Mouse (Mus musculus) left cerebral cortex, postnatal 10 days (tissue): ENCODE measurements around the gene Lipc. TPM values are rescaled to one million over a fixed set of nuclear protein-coding genes. Genes with fewer than 3 reads are reported as not detected.

Experiments used
- DNase-seq, 2 experiments: peaks; one replicate each; pipeline ENCODE4 v3.0.0; 2021 to 2022; ENCODE audit warnings: low spot score in 2 of 2, mixed read lengths in 1 of 2; ENCODE audit errors: extremely low spot score in 1 of 2
- intact Hi-C: fragments of 180-260 bp; cut with DNase I; formaldehyde crosslinking; loops from one replicate; pipeline ENCODE4 v1.15.1; 2025
- total RNA-seq, 2 experiments: library from RNA; stranded (reverse); gene quantifications; 2 replicates each; pipeline ENCODE4 v1.2.3; 2021

Gene Lipc
- total RNA-seq, 2 experiments from 2014 or later, result 0.41 to 0.45 TPM

DNA sequence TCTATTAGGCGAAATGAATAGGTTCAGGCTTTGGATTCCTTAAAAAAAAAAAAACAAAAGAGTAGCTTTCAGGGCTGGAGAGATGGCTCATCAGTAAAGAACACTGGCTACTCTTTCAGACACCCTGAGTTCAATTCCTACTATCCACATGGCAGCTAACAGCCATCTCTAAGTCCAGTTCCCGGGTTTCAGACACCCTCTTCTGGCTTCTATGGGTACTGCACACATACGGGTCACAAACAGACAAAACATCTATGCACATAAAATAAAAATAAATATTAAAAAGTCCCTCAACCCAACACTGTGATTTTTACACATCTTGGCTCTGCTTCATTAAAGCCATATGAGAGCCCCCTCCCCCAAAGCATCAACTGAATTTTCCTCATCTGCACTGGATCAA is 27.3 kb downstream of the Lipc start:
- intact Hi-C loops, result loop anchor here (10.0 kb wide), 1 partner anchor 250 kb away; the partner anchor contains the start of gene Adam10
- DNase-seq, result no peak

DNA sequence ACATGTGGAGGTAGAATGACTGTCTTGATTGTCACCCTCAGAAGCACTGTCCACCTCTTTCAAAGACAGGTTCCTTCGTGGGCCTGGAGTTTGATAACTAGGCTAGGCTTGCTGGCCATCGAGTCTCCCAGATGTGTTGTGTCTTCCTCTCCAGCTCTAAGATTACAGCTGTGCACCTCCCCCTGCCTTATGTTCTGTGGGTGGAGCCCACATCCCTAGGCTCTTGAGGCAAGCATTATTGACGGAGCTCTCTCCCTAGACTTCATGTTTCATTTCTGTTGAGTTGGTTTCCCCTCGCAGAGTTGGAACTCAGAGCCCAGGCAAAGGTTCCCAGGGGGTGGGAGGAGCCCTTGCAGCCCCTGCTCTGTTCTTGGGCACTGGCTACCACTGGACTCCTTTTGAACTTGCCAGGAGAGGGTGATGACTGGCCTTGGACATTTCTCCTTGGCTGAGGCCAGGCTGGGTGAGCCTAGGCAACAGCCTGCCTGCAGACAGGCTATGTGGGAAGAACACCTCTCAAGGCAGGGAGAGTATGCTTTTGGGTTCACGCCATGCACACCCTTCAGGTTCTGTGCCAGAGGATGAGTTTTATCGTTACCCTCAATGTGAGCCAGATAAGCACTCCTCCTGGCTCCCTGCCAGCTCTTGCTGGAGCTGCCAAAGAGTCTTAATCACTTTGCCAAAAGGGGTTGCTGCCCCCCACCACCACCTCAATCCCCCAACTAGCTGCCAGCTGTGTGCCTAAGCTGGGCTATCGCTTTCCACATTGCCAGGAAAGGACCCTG is 30.1 kb downstream of the Lipc start:
- DNase-seq, result peak; percentile 35 to 69
- intact Hi-C loops, result loop anchor here (10.0 kb wide), 1 partner anchor 247 kb away; the partner anchor contains the start of gene Adam10

DNA sequence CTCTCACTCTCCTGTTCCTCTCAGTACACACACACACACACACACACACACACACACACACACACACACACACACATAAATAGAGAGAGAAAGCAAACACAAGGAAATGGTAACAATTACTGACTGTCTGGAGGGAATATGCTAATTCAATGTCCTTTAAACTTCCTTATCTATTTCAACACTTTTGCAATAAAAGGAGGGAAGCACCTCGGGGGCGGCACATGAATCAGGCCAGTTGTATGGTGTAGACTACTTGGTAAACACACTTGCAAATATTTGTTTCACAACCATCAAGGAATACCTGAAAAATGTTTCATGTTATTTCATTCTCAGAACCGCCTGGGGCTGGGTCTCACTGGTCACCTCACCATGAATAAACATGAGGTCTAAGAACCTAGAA is 30.9 kb downstream of the Lipc start:
- intact Hi-C loops, result loop anchor here (10.0 kb wide), 1 partner anchor 246 kb away; the partner anchor contains the start of gene Adam10
- DNase-seq, result no peak

DNA sequence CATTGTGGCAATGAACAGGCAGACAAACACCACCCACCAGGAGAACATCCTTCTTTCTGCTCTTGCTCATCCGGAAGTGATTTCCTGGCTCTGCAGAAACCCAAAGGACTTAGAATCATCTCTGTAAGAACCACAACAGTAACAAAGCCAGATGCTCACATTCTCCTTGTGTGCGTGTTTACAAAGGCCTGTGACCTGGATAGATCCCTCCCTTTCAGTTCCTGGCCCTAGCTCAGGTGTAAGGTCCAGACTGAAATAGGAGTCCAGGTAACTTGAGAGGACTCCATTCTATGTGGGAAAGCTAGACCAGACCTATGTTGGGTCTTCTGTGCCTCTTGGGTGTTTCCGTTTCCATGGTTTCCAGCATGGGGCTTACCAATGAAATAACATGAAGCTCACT is 32.8 kb downstream of the Lipc start:
- intact Hi-C loops, result no loop called here
- DNase-seq, result no peak

DNA sequence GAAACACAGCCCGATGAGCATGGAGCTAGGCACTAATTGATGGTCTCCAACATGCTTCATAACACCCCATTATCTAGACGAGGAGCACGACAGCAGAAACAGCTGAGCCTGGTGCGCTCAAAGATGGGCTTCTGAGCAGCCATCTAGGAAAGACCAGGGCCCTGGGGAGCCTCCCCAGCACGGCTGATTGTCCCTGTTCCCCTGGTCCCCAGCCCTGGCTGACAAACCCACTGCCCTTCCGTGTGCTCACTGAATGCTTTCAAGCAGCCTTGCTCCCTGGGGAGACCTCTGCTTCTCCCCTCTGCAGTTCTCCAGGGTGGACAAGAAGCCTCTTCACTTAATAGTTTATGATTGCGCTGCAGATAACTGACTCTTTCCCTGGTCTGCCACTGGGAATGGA is 35.5 kb downstream of the Lipc start:
- intact Hi-C loops, result no loop called here
- DNase-seq, result no peak

DNA sequence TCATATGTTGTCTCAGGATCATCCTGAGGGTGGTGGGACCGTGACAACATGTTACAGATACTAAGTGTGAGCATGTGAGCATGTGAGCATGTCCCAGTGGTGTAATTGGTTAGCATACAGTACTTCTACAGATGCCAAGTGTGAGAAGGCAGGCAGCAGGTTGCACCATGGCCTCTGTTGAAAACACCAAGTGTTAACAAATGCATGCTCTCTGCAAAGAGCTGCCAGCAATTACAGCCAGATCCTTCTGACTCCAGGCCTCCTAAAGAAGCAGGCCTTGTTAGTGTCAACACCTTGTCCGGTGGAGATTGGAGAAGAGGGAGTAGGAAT is 36.7 kb downstream of the Lipc start:
- DNase-seq, result no peak
- intact Hi-C loops, result no loop called here

DNA sequence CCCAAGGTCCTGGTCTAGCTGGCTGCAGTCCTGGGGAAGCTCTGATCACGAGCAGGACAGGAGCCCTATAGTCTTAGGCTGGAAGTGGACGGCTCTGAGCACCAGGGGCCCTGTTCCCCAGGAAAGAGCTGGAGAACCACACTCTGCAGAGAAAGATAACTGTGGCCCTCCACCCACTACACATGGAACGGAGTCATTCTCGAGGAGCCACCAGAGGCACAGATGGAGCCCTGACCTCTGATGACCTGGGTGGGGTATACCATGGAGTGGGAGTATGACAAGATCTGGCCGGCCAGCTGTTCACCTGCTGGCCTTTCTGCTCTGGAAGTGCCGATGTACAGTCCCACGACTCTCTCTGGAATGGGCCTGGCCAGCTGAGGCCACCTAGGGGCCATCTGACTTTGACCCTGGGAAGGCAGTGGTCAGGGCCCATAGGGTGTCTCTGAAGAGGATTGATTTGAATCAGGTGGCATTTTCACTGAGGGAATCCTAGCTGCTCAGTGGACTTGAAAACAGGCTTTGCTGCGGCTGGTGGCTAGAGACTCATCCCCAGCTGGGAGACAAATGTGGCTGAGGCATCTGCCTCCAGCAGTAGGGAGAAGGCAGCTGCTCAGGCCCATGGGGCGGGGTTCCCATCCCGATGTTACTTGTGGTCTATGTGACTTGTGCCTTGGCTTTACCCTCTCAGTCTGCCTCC is 37.2 kb downstream of the Lipc start:
- intact Hi-C loops, result no loop called here
- DNase-seq, result no peak

DNA sequence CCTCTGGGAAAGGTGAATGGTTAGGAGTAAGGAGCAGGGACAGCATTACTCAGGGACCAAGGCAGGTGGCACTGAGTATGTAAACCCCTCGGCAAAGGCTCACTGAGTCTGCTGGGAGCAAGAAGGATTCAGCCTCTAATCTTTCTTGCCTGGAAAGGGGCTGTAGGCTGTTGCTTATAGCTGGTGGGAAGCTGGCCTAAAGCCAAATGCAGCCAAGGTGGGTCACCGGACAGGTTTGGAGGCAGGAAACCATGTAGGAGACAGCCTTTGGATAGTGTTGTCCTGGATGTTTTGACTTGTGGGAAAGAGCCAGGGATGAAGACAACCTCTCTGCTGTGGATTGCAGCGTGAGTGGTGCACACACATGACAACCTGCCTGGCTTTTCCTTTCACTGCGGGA is 40.9 kb downstream of the Lipc start:
- peak in 1 of 2 experiments; percentile 58 for DNase-seq
- intact Hi-C loops, result no loop called here

DNA sequence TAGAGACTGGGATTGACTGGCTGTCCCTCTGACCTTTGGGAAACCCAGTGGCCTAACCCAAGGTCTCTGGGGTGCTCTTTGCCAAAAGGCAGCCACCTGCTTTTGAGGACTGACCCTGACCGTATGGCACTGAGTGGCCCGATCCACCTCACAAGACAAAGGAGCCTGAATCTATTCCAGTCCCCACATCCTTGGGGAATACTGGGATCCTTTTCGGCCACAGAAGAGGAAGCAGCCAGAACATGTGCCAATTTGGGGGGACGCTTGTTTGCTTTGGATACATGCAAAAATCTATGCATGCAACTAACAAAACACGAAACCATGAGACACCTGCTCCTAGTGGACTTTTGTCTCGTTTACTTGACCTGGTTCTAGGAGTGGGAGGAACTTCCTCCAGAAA is 41.7 kb downstream of the Lipc start:
- DNase-seq, result peak in 1 of 2 experiments; percentile 69
- intact Hi-C loops, result no loop called here

DNA sequence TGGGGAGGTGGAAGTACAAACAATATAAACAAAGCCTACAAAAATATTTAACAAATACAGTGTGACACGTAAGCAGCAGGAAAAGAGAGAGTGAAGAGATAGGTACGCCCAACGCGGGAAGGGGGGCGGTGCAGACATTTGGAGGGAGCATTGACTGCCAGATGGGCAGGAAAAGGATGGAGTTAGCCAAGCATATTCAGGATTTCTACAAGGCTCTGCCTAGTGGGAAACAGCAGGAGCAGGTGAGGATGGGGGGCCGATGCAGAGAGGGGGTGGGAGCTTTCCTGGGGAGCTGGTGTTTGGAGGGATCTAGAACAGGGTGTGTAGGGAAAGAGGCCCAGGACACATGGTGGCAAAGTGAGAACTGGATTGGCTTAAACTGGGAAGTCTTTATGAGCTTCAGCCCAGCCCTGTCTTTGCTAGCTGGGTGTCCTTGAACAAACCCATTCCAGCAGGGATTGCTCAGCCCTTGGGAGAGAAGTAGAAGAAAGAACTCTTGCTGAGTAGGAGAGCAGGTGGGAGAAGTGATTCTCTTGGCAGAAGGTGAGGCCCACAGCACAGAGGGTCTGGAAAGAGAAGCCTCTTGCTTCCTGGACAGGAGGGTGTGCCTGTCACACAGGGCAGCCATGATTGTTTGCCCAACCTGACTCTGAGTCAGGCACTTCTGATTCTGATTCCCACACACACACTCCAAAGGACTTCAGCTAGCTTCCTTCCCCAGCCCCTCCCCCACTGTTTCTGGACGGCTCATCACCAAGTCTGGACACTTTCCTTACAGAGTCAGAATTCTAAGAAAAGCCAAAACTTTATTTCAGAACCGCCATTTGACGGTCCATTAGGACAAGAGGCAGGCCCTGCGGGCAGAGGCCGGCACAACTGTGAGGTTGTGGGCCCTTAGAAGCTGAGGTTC is 49.0 kb downstream of the Lipc start:
- peak in 1 of 2 experiments; percentile 53 for DNase-seq
- intact Hi-C loops, result no loop called here

DNA sequence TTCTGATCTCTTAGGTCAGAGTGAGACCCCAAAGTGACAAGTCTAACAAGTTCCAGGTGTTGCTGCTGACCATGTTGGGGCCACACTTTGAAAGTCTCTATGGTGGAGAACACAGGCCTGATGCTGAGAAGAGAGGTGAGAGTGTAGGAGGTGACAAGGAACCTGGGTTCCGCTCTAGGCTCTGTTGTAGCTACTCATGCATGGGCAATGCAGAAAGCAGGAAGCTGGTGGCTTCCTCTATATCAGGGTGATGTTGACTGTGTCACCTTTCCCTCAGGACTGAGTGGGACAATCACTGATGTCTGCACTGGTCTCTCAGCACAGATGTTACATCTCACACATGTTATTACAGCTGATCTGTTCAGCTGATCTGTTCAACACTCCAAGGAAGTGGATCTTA is 57.8 kb downstream of the Lipc start:
- intact Hi-C loops, result no loop called here
- no peak for DNase-seq

DNA sequence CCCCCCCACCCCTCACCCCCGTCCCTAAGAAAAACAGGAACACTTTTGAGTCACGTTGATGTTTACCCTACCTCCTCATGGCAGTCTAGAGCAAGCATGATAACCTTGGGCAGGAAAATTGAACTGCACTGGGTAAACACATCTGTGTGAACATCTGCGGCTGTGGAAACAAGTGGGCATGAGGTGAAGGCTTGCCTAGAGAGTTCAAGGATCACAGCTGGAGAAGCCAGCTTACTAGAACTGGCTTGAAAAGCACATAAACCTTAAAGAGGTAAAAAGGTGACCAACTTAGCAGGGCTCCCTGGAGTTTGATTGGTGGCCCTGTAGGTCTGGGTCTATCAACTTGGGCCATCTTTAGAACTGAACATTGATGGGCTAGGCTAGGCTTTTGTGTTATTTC is 58.5 kb downstream of the Lipc start:
- no peak for DNase-seq
- intact Hi-C loops, result no loop called here

DNA sequence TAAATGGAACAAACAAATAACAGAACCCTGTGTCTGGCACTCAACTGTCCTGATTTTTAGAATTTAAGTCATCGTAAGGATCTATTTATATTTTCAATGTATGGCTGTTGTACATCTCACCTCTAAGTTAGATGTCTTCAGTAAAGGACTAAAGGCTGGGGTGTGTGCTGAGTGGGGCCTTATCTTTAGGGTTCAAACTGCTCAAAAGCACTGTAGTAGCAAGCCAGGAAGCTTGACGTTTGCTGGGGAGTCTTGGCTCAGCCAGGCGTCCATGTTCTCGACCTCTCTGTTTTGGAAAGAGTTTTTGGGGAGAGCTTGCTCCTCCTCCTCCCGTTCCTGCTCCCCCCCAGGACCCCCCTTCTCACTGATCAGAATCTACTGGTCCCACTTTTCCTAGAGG is 59.4 kb downstream of the Lipc start:
- no peak for DNase-seq
- intact Hi-C loops, result no loop called here

DNA sequence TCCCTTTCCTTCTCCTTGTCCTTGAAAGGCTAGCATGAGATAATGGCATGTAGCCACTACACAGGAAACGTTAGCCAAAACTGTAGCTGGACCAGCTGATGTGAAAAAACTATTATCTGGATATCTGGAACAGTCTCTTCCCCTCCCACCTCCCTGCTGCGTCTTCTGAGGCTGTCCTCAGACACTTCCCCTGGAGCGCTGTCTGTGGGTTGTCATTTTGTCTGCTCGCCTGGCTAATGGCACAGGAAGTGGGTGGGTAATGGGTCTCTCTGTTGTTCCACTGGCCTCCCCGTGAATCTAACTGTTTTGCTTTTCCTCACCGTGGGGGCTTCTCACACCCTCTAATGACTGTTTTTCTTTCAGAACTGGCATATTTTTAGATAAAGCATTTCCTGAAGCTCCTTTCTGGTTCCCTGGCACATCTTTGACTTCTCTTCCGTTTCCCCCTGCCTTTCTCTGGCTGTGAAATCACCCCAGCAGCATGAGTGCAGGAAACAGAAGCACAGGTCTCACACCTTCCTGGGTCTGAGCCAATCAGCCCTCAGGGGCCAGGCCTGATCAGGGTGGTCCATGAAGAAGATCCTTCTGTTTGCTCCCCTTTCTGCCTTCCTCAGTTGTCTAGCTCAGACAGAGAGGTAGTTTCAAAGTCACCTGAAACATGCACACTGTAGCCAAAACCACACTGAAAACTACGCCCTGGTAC is 60.4 kb downstream of the Lipc start:
- intact Hi-C loops, result no loop called here
- peak; percentile 41 to 75 for DNase-seq

DNA sequence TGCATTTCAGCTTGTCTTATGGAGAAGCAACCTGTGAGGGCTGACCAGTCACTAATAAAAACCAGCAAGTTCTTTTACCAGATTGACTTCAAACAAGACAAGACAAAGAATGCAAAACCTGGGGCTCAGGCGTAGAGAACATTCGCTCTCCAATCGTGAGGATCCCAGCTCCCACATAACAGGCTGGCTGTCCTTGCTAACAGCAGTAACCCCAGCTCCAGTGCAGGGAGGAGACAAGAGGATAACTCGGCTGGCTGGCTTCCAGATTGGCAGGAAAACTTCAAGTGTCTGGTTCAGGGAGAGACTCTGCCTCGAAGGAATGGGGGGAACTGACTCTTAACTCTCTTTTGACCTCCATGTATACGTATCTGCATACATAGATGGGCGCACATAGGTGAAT is 61.3 kb downstream of the Lipc start:
- intact Hi-C loops, result no loop called here
- DNase-seq, result peak in 1 of 2 experiments; percentile 54

DNA sequence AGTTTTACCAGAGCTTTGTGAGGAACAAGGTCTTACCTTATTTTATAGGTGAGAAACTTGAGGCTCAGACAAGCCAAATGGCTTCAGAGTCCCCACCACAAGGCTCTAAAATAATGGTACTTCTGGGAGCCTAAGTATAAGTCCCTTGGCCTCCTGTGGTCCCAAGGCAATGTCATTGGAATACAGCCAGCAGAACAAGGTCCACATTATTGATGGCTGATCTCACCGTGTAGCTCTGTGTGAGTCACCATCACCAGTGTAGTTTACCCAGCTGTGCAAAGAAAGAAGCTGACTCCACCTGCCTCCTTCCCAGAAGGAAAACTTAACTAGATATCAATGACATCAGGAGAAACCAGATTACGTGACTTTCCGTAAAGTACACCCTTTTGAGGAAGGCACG is 63.1 kb downstream of the Lipc start:
- intact Hi-C loops, result no loop called here
- no peak for DNase-seq

DNA sequence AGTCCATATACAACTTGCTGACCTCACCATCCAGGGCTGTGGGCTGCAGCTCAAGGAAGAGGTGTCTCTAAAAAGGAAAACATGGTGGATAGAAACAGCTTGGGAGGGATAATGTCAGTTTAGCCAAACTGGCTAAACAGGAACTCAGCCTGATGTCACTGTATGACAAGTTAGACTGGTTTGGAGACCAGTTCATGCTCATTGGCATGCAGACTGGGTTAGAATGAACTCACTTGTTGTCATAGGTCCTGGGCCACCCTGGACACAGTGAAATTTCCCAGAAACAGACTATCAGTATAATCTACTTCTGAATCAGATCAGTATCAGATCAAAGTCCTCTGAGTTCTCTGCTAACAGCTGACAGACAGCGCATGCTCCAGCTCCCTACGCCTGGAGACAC is 63.5 kb downstream of the Lipc start:
- no peak for DNase-seq
- intact Hi-C loops, result no loop called here

DNA sequence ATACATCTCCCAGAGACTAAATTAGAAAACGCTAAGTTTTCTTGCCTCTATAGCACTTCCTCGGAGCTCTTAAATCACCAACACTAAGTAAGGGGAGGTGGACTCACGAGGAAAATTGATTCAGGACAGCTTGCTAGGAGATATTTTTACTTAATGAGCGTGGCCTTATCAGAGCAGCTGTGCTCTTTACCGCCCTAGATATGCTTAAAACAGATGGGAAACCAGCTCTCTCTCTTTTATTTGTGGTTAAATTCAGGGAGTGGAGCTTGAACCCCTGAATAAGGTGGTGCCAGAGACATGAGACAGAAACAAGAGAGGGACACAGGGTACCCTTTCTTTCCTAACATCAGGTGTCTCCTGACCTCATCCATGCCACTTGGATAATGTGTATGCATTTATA is 70.0 kb downstream of the Lipc start:
- no peak for DNase-seq
- intact Hi-C loops, result no loop called here

DNA sequence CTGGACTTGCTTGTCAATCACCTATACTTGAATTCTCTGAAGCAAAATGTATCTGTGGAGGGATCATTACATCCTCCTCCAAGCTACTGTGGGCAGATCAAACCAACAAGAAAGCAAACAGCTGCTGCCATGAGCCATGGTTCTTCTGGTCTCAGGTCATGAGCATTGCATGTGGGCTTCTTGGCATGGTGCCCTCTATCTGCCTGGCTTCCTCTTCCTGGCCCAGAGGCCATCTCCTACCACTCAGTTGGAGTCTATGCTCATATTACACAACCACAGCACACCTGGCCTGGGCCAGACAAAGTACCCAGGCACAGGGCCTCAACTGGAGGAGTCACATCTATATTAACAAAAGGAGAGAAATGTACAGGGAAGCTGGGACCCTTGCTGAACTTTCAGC is 73.2 kb downstream of the Lipc start:
- intact Hi-C loops, result no loop called here
- DNase-seq, result peak in 1 of 2 experiments; percentile 55
